Mouse (Mus musculus): ENCODE results near the gene Hmgcr.

DNA sequence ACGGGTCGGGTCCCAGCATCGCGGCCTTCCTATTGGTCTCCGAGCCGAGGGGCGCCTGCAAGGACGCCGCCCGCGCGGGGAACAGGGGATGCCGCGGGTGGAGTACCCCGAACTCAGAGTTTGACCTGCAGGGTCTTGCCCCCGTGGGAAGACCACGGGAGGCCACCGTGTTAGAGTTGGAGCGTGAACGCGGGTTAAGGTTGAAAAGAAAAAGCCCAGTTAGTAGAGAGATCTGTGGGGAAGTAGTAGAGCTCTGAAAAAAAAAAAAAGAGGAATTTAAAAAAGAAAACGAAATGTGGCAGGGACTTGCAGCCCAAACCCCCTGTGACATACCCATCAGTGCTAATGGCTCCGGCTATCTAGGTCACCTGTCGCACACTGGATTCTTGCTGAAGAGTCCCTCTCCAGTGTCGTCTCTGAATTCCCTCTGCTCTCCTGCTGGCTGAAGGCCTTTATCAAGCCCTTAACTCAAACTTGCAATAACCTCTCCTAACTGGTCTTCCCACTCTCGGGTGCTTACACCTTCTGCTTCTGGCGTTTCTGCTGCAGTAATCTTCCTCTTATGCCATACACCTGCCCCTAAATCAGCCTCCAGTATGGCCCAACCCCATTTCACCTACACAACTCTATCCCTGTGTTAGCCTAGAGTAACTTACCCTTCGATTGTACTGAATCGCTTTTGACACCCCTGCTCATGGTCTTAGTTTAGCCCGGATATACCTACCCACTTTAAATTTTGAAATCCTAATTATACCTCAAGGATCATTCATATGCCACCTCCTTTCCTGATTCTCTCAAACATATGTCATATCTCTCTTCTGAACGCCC lies 556 bp upstream of the Hmgcr start:
- TF ChIP-seq CTCF (IDR thresholded peaks at IDR 0.05) (peak; percentile 32; the same call in 1 of the 2 replicates), EP300 (IDR thresholded peaks at IDR 0.05) (no peak)
